In the genomic region with DNA sequence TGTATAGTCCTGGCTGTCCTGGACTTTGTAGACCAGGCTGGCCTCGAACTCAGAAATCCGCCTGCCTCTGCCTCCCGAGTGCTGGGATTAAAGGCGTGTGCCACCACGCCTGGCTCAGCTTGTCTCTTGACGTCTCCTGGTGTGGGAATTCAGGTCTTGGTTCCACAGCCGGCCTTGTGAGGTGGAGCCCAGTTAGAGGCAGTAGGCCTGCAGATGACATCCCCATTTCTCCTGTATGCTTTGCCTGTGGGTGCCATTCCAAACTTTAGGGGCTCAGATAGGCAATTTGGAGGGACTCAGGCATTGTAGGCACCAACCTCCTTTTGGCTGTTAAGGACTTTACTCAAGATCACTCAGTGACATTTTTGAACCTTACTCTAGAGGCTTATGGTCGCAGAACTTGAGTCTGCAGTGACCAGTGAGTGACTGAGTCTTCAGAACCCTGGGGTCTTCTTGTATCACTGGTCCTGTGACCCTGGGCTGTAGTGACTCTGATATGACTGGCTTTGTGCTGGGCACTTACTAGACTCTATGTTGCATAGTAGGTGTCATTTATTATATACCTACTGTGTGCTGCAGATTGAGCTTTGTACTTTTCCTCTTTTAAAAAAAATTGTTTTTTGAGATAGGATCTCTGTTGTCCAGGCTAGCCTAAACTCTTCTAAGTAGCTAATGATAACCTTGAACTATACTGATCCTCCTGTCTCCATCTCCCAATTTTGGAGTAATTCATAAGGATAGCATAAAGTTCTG, we compare ENCODE assay signal across 12 mouse cellular contexts. TPM values are rescaled to one million over a fixed set of nuclear protein-coding genes. Genes with fewer than 3 reads are reported as not detected.
A peak's percentile ranks its signal among the peaks of the same experiment; 100 is the strongest.
DNase-seq lines count a peak whose midpoint lies in the region; ATAC-seq and TF ChIP-seq lines count a peak whose summit lies in the region.
"Had no signal": no experiment of that assay in that cellular context is flagged by ENCODE, and none has a peak within 500 bp of the region (broad histone marks: within the 10 kb centered on the region; RNA-seq: fewer than 3 reads in every experiment).

No protein-coding gene starts in this region.

- peak overlapping the region; percentile 74 for H3K4me2 ChIP-seq in forebrain, embryonic 16.5 days (ENCODE audit: low read length)
- no peak overlapping the region for H3K4me2 ChIP-seq in forebrain, embryonic 12.5 days
- H3K4me2 ChIP-seq in kidney, postnatal 0 days (ENCODE audit: low read length), result peak overlapping the region; percentile 67; the same call in 1 of the 2 replicates
- peak overlapping the region; percentile 83 for H3K4me2 ChIP-seq in hindbrain, embryonic 16.5 days (ENCODE audit: low read length)

- H3K9me3 ChIP-seq in forebrain, embryonic 16.5 days (ENCODE audit: control insufficient read depth, low read length), result no peaks in the 10 kb centered on the region
- H3K9me3 ChIP-seq in forebrain, embryonic 12.5 days, result no peaks in the 10 kb centered on the region
- no peaks in the 10 kb centered on the region for H3K9me3 ChIP-seq in kidney, postnatal 0 days (replicated peaks; ENCODE audit: low read length)
- H3K9me3 ChIP-seq in hindbrain, embryonic 16.5 days (ENCODE audit: control insufficient read depth, low read length), result no peaks in the 10 kb centered on the region

- no peak for DNase-seq in kidney, postnatal 0 days (ENCODE audit: low spot score)
- DNase-seq in kidney, adult 9 months, result no peak
- DNase-seq in A20 (ENCODE audit: low read depth, low spot score), result peak; percentile 22
- no peak for DNase-seq in yolk sac, embryonic 10.5 days (ENCODE audit: low spot score)
- no peak for DNase-seq in lung, postnatal 4 days
- DNase-seq: right cerebral cortex, postnatal 25 days had no signal

- WGBS in forebrain, embryonic 16.5 days, result 94% methylated on average over 8 of the region's 8 CpGs
- 94% methylated on average over 8 of the region's 8 CpGs for WGBS in forebrain, embryonic 12.5 days
- 91% methylated on average over 8 of the region's 8 CpGs for WGBS in kidney, postnatal 0 days
- WGBS in hindbrain, embryonic 16.5 days, result 88% methylated on average over 8 of the region's 8 CpGs

- no peak for ATAC-seq in forebrain, embryonic 16.5 days
- no peak for ATAC-seq in forebrain, embryonic 12.5 days (ENCODE audit: low FRiP score)
- ATAC-seq in kidney, postnatal 0 days (replicated peaks; ENCODE audit: low FRiP score, low read depth), result no peak
- ATAC-seq in hindbrain, embryonic 16.5 days, result no peak

- H3K4me3 ChIP-seq in forebrain, embryonic 16.5 days (replicated peaks; ENCODE audit: low read length), result no peak overlapping the region
- H3K4me3 ChIP-seq in forebrain, embryonic 12.5 days (replicated peaks), result no peak overlapping the region
- no peak overlapping the region for H3K4me3 ChIP-seq in kidney, postnatal 0 days (replicated peaks; ENCODE audit: low read depth, low read length)
- H3K4me3 ChIP-seq in hindbrain, embryonic 16.5 days (ENCODE audit: low read length), result peak overlapping the region; percentile 67; the same call in 1 of the 2 replicates

- no peak for TF ChIP-seq CTCF in kidney, postnatal 0 days (IDR thresholded peaks at IDR 0.05; ENCODE audit: low read depth)

- H3K36me3 ChIP-seq in forebrain, embryonic 16.5 days (ENCODE audit: control insufficient read depth, insufficient read depth), result no peaks in the 10 kb centered on the region
- H3K36me3 ChIP-seq in forebrain, embryonic 12.5 days (replicated peaks), result no peaks in the 10 kb centered on the region
- no peaks in the 10 kb centered on the region for H3K36me3 ChIP-seq in kidney, postnatal 0 days (ENCODE audit: insufficient read depth, low read length)
- H3K36me3 ChIP-seq in hindbrain, embryonic 16.5 days (ENCODE audit: control insufficient read depth, insufficient read depth, low read length), result no peaks in the 10 kb centered on the region

- H3K27ac ChIP-seq in forebrain, embryonic 16.5 days (ENCODE audit: low read length), result no peak overlapping the region
- H3K27ac ChIP-seq in forebrain, embryonic 12.5 days, result no peak overlapping the region
- no peak overlapping the region for H3K27ac ChIP-seq in kidney, postnatal 0 days
- H3K27ac ChIP-seq in hindbrain, embryonic 16.5 days (ENCODE audit: low read depth, low read length), result no peak overlapping the region

- H3K4me1 ChIP-seq in forebrain, embryonic 16.5 days (replicated peaks; ENCODE audit: control insufficient read depth, insufficient read depth, low read length), result peaks cover 14% of the 10 kb centered on the region
- H3K4me1 ChIP-seq in forebrain, embryonic 12.5 days, result peaks cover 22% of the 10 kb centered on the region
- peaks cover 10% of the 10 kb centered on the region; the same call in 1 of the 2 replicates for H3K4me1 ChIP-seq in kidney, postnatal 0 days (replicated peaks; ENCODE audit: insufficient read depth, low read length)
- H3K4me1 ChIP-seq in hindbrain, embryonic 16.5 days (ENCODE audit: control insufficient read depth, insufficient read depth, low read depth, low read length), result peaks cover 12% of the 10 kb centered on the region

- H3K27me3 ChIP-seq in forebrain, embryonic 16.5 days (replicated peaks; ENCODE audit: control insufficient read depth, insufficient read depth, low read length), result no peaks in the 10 kb centered on the region
- no peaks in the 10 kb centered on the region for H3K27me3 ChIP-seq in forebrain, embryonic 12.5 days
- no peaks in the 10 kb centered on the region for H3K27me3 ChIP-seq in kidney, postnatal 0 days (ENCODE audit: insufficient read depth, low read length)
- H3K27me3 ChIP-seq in hindbrain, embryonic 16.5 days (replicated peaks; ENCODE audit: control insufficient read depth, insufficient read depth, low read length), result no peaks in the 10 kb centered on the region

- no peak overlapping the region for H3K9ac ChIP-seq in forebrain, embryonic 16.5 days (replicated peaks; ENCODE audit: low read depth, low read length)
- H3K9ac ChIP-seq in forebrain, embryonic 12.5 days, result no peak overlapping the region
- H3K9ac ChIP-seq in kidney, postnatal 0 days (ENCODE audit: low read depth, low read length), result no peak overlapping the region
- no peak overlapping the region for H3K9ac ChIP-seq in hindbrain, embryonic 16.5 days (ENCODE audit: low read depth, low read length)

RNA-seq across cellular contexts. Expression of gene Gm2a, which starts 1.3 kb away (rescaled TPM):
- polyA plus RNA-seq in forebrain, embryonic 16.5 days (2015; fragmentation: Nextera tagmentation; extraction: Ambion mirVana), result 20.9 and 21.4 TPM in 2 replicates
- 10.6 and 11.5 TPM in 2 replicates for polyA plus RNA-seq in forebrain, embryonic 12.5 days (2016; fragmentation: Nextera tagmentation; extraction: Ambion mirVana)
- polyA plus RNA-seq in kidney, postnatal 0 days (2015; fragmentation: Nextera tagmentation; extraction: Ambion mirVana), result 57.6 and 59.8 TPM in 2 replicates
- polyA plus RNA-seq in hindbrain, embryonic 16.5 days (2015; fragmentation: Nextera tagmentation; extraction: Ambion mirVana), result 39.0 and 45.8 TPM in 2 replicates

RNA-seq across cellular contexts. Expression of gene Ccdc69, which starts 21.3 kb away (rescaled TPM):
- polyA plus RNA-seq in forebrain, embryonic 16.5 days (2015; fragmentation: Nextera tagmentation; extraction: Ambion mirVana), result 0.29 TPM in 1 of 2 replicates, not detected in the other
- polyA plus RNA-seq in forebrain, embryonic 12.5 days (2016; fragmentation: Nextera tagmentation; extraction: Ambion mirVana), result 0.13 and 0.42 TPM in 2 replicates
- 2.4 and 2.5 TPM in 2 replicates for polyA plus RNA-seq in kidney, postnatal 0 days (2015; fragmentation: Nextera tagmentation; extraction: Ambion mirVana)
- polyA plus RNA-seq in hindbrain, embryonic 16.5 days (2015; fragmentation: Nextera tagmentation; extraction: Ambion mirVana), result 0.50 and 1.00 TPM in 2 replicates

RNA-seq across cellular contexts. Expression of gene Slc36a3, which starts 52.3 kb away (rescaled TPM):
- polyA plus RNA-seq in forebrain, embryonic 16.5 days (2015; fragmentation: Nextera tagmentation; extraction: Ambion mirVana), result not detected in 2 replicates
- polyA plus RNA-seq in forebrain, embryonic 12.5 days (2016; fragmentation: Nextera tagmentation; extraction: Ambion mirVana), result not detected in 2 replicates
- polyA plus RNA-seq in kidney, postnatal 0 days (2015; fragmentation: Nextera tagmentation; extraction: Ambion mirVana), result not detected in 2 replicates
- polyA plus RNA-seq in hindbrain, embryonic 16.5 days (2015; fragmentation: Nextera tagmentation; extraction: Ambion mirVana), result not detected in 2 replicates
- polyA plus RNA-seq: frontal cortex, adult 2 months; heart, embryonic 11.5 days; kidney, embryonic 16.5 days had no signal
